Mouse (Mus musculus) heart, embryonic 14.5 days (tissue): ENCODE results near the gene Alkbh5. TPM values are rescaled to one million over a fixed set of nuclear protein-coding genes. Genes with fewer than 3 reads are reported as not detected.

Source experiments
- ATAC-seq: fragments of 200-750 bp; cut with Nextera tagmentation; 2 replicates; pipeline ENCODE4 v1.8.0; 2017; ENCODE audit warnings: low read depth, moderate TSS enrichment; ENCODE audit not compliant: insufficient number of reproducible peaks, insufficient read depth, low FRiP score
- H3K27ac ChIP-seq, 2 experiments: fragments of 200-500 bp in 1 of 2; fragments of 300-500 bp in 1 of 2; sonication (generic) in 1 of 2; replicated peaks in 1 of 2; 2 replicates each; pipeline ENCODE4 v1.5.1; 2012 to 2014; ENCODE audit warnings: low read depth in 2 of 2, low read length in 2 of 2, control low read depth in 1 of 2, mild to moderate bottlenecking in 1 of 2, mixed read lengths in 1 of 2; ENCODE audit not compliant: control insufficient read depth in 1 of 2, insufficient read depth in 1 of 2
- H3K27me3 ChIP-seq: fragments of 300-500 bp; sonication (generic); 2 replicates; pipeline ENCODE4 v1.6.1; 2014; ENCODE audit warnings: mild to moderate bottlenecking, low read length, control low read depth; ENCODE audit not compliant: control insufficient read depth, insufficient read depth
- H3K36me3 ChIP-seq: fragments of 300-500 bp; sonication (generic); 2 replicates; pipeline ENCODE4 v1.6.1; 2014; ENCODE audit warnings: mild to moderate bottlenecking, control low read depth, low read length, mixed read lengths; ENCODE audit not compliant: control insufficient read depth, insufficient read depth
- H3K4me1 ChIP-seq, 2 experiments: fragments of 200-500 bp in 1 of 2; fragments of 300-500 bp in 1 of 2; sonication (generic) in 1 of 2; 2 replicates each; pipeline ENCODE4 v1.6.1; 2012 to 2014; ENCODE audit warnings: low read length in 2 of 2, control low read depth in 1 of 2, mixed read lengths in 1 of 2; ENCODE audit not compliant: control insufficient read depth in 2 of 2, insufficient read depth in 2 of 2
- H3K4me2 ChIP-seq: fragments of 300-500 bp; sonication (generic); 2 replicates; pipeline ENCODE4 v1.6.1; 2014; ENCODE audit warnings: mild to moderate bottlenecking, low read length
- H3K4me3 ChIP-seq, 2 experiments: fragments of 200-500 bp in 1 of 2; fragments of 300-500 bp in 1 of 2; sonication (generic) in 1 of 2; 2 replicates each; pipeline ENCODE4 v1.5.1; 2012 to 2014; ENCODE audit warnings: low read length in 2 of 2, mild to moderate bottlenecking in 2 of 2, control low read depth in 1 of 2, low read depth in 1 of 2, moderate library complexity in 1 of 2; ENCODE audit not compliant: control insufficient read depth in 1 of 2, insufficient read depth in 1 of 2
- H3K9ac ChIP-seq: fragments of 300-500 bp; sonication (generic); 2 replicates; pipeline ENCODE4 v1.6.1; 2014; ENCODE audit warnings: mild to moderate bottlenecking, low read length
- H3K9me3 ChIP-seq: fragments of 300-500 bp; sonication (generic); 2 replicates; pipeline ENCODE4 v1.6.1; 2016; ENCODE audit warnings: low read length, control low read depth; ENCODE audit not compliant: control insufficient read depth
- WGBS: fragments of 180-500 bp; shearing (Covaris S2); extraction: QIAGEN DNeasy Blood & Tissue Kit; methylation state at CpG from one replicate; pipeline ENCODE4 v1.1.7; 2014; 5-methylcytosine and 5-hydroxymethylcytosine counted together
- polyA plus RNA-seq: library from polyadenylated mRNA; unstranded; fragments of >200 nt; fragmentation: Nextera tagmentation; extraction: Ambion mirVana; gene quantifications from 2 replicates; pipeline ENCODE4 v1.2.1, GENCODE M21; 2014

Gene Alkbh5
- polyA plus RNA-seq: 33.9 and 39.3 TPM in 2 replicates

GRCm38 (mm10) chr11:60536180-60536858 is at the start of gene Alkbh5:
Gene Alkbh5, plus strand, starts transcription at chr11:60536381.
- H3K4me1 ChIP-seq: peaks cover 8 to 22% of the 10 kb centered on the region in 2 experiments
- peak within 1 kb of the TSS; percentile 98 for H3K4me2 ChIP-seq
- H3K4me3 ChIP-seq: peak within 1 kb of the TSS; percentile 81 to 97
- H3K27ac ChIP-seq: peak within 1 kb of the TSS; percentile 99
- 21% methylated on average over 9 of the region's 9 CpGs for WGBS
- H3K9ac ChIP-seq: peak within 1 kb of the TSS; percentile 95
- H3K9me3 ChIP-seq: no peaks in the 10 kb centered on the region
- no peak for ATAC-seq
- peaks cover 22% of the 10 kb centered on the region for H3K36me3 ChIP-seq
- no peaks in the 10 kb centered on the region for H3K27me3 ChIP-seq

GRCm38 (mm10) chr11:60492726-60493125 is 43.5 kb upstream of the Alkbh5 start:
- Histone ChIP-seq H3K4me1 (peaks cover 0 to 3% of the 10 kb centered on the region in 2 experiments; a peak in 1 of 4 replicates), H3K9ac (no peak overlapping the region), H3K9me3 (no peaks in the 10 kb centered on the region), H3K4me3 (no peak overlapping the region), H3K27ac (no peak overlapping the region), H3K4me2 (no peak overlapping the region), H3K36me3 (no peaks in the 10 kb centered on the region), H3K27me3 (peaks cover 5% of the 10 kb centered on the region; the same call in 1 of the 2 replicates)
- no peak for ATAC-seq
- 83% methylated on average over 5 of the region's 5 CpGs for WGBS

GRCm38 (mm10) chr11:60495692-60496091 is 40.5 kb upstream of the Alkbh5 start:
- ATAC-seq: no peak
- Histone ChIP-seq H3K9ac (no peak overlapping the region), H3K27ac (no peak overlapping the region), H3K27me3 (peaks cover 5% of the 10 kb centered on the region; the same call in 1 of the 2 replicates), H3K4me2 (no peak overlapping the region), H3K4me1 (peaks cover 0 to 3% of the 10 kb centered on the region in 2 experiments; a peak in 1 of 4 replicates), H3K4me3 (no peak overlapping the region), H3K9me3 (no peaks in the 10 kb centered on the region), H3K36me3 (no peaks in the 10 kb centered on the region)
- WGBS: 56% methylated on average over 2 of the region's 2 CpGs

- Histone ChIP-seq H3K4me1 (peaks cover 10 to 12% of the 10 kb centered on the region in 2 experiments; a peak in 3 of 4 replicates), H3K9me3 (no peaks in the 10 kb centered on the region), H3K36me3 (no peaks in the 10 kb centered on the region), H3K27me3 (peaks cover 28% of the 10 kb centered on the region), H3K9ac (no peak overlapping the region), H3K4me2 (no peak overlapping the region), H3K4me3 (no peak overlapping the region), H3K27ac (no peak overlapping the region)
- ATAC-seq: no peak
- 77% methylated on average over 13 of the region's 13 CpGs for WGBS
These were observed 28.9 kb upstream of the Alkbh5 start for GRCm38 (mm10) chr11:60507281-60507680.

- peak overlapping the region; percentile 65 for H3K9ac ChIP-seq
- no peak overlapping the region for H3K27ac ChIP-seq
- no peaks in the 10 kb centered on the region for H3K9me3 ChIP-seq
- peak overlapping the region; percentile 41 to 50 for H3K4me3 ChIP-seq
- peak overlapping the region; percentile 86 for H3K4me2 ChIP-seq
- H3K27me3 ChIP-seq: peaks cover 28% of the 10 kb centered on the region
- 3% methylated on average over 11 of the region's 11 CpGs for WGBS
- no peaks in the 10 kb centered on the region for H3K36me3 ChIP-seq
- no peak for ATAC-seq
- peaks cover 10 to 12% of the 10 kb centered on the region in 2 experiments; a peak in 3 of 4 replicates for H3K4me1 ChIP-seq
These were observed 27.2 kb upstream of the Alkbh5 start for GRCm38 (mm10) chr11:60508950-60509349.

GRCm38 (mm10) chr11:60509500-60509899 is 26.7 kb upstream of the Alkbh5 start:
- peak overlapping the region; percentile 41 to 50 for H3K4me3 ChIP-seq
- no peak overlapping the region for H3K27ac ChIP-seq
- no peaks in the 10 kb centered on the region for H3K9me3 ChIP-seq
- H3K4me1 ChIP-seq: peaks cover 10 to 12% of the 10 kb centered on the region in 2 experiments; a peak in 3 of 4 replicates
- ATAC-seq: 0 out of 2 replicates have a peak, but pooled peaks have one; percentile 33
- peaks cover 28% of the 10 kb centered on the region for H3K27me3 ChIP-seq
- no peaks in the 10 kb centered on the region for H3K36me3 ChIP-seq
- peak overlapping the region; percentile 65 for H3K9ac ChIP-seq
- H3K4me2 ChIP-seq: peak overlapping the region; percentile 86
- under 1% methylated on average over 25 of the region's 25 CpGs for WGBS

GRCm38 (mm10) chr11:60511893-60512292 is 24.3 kb upstream of the Alkbh5 start:
- Histone ChIP-seq H3K36me3 (no peaks in the 10 kb centered on the region), H3K4me1 (peaks cover 10 to 12% of the 10 kb centered on the region in 2 experiments; a peak in 3 of 4 replicates), H3K4me3 (no peak overlapping the region), H3K27ac (no peak overlapping the region), H3K9ac (no peak overlapping the region), H3K27me3 (peaks cover 28% of the 10 kb centered on the region), H3K9me3 (no peaks in the 10 kb centered on the region), H3K4me2 (no peak overlapping the region)
- 67% methylated on average over 1 of the region's 1 CpGs for WGBS
- no peak for ATAC-seq
